Mouse (Mus musculus): ENCODE measurements around the gene Ercc5. TPM values are rescaled to one million over a fixed set of nuclear protein-coding genes. Genes with fewer than 3 reads are reported as not detected.

Ercc5 gene
- polyA plus RNA-seq, 1 experiment from 2014 or later = 38.8 TPM

DNA sequence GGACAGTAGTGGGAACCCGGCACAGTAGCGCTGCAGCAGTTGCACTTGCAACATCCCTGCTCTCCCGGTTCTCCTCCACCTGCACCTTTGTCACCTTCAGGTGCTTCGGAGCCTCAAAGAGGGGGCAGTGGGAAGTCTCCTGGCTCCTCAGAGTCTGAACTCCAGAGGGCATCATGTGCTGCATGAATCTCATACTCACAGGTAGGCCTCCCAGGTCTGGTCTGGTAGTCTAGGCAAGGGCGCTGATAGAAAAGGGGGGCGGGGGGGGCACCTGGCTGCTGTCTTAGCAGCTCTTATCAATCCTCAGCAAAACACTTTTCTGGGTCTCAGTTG, 27.5 kb upstream of the Ercc5 start:
- peaks cover 8% of the 10 kb centered on the region for H3K36me3 ChIP-seq (ENCODE audit: control insufficient read depth, insufficient read depth, low read length)
- peak overlapping the region; percentile 63 for H3K4me3 ChIP-seq (replicated peaks; ENCODE audit: low read depth, low read length)
- WGBS = 2% methylated on average over 6 of the region's 6 CpGs
- H3K4me1 ChIP-seq (ENCODE audit: control insufficient read depth, insufficient read depth, low read length) = peaks cover 17% of the 10 kb centered on the region
- peak overlapping the region; percentile 89 for H3K9ac ChIP-seq (replicated peaks; ENCODE audit: low read length)
- peak overlapping the region; percentile 76 for H3K4me2 ChIP-seq (ENCODE audit: low read length)
- H3K27ac ChIP-seq (replicated peaks; ENCODE audit: low read depth, low read length) = peak overlapping the region; percentile 97
- H3K9me3 ChIP-seq (ENCODE audit: control insufficient read depth, low read length) = no peaks in the 10 kb centered on the region
- H3K27me3 ChIP-seq (ENCODE audit: control insufficient read depth, insufficient read depth, low read length) = no peaks in the 10 kb centered on the region
- DNase-seq = no peak
- ATAC-seq (ENCODE audit: low FRiP score, low TSS enrichment) = peak; percentile 43

DNA sequence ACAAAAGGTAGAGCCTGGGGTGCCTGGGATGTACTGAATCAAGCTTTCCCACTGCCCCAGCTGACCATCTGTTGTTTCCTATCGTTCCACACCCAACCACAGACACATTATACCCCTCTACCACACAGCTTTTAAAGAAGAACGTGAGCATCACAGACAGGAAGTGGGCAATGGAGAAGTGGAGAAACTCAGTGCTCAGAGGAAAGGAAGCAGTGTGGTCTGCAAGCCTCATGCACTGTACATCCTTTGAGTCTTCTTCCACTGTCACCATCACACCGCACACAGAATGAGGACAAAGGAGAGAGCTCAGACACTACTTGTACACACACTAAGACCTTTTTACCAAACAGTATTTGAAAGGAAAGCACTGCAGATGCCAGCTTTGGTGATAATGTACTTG, 25.3 kb upstream of the Ercc5 start:
- 87% methylated on average over 3 of the region's 3 CpGs for WGBS
- ATAC-seq (ENCODE audit: low FRiP score, low TSS enrichment) (no peak), DNase-seq (no peak)
- peaks cover 12% of the 10 kb centered on the region for H3K36me3 ChIP-seq (ENCODE audit: control insufficient read depth, insufficient read depth, low read length)
- H3K4me3 ChIP-seq (replicated peaks; ENCODE audit: low read depth, low read length) = no peak overlapping the region
- no peaks in the 10 kb centered on the region for H3K27me3 ChIP-seq (ENCODE audit: control insufficient read depth, insufficient read depth, low read length)
- no peak overlapping the region for H3K27ac ChIP-seq (replicated peaks; ENCODE audit: low read depth, low read length)
- H3K4me2 ChIP-seq (ENCODE audit: low read length) = no peak overlapping the region
- no peak overlapping the region for H3K9ac ChIP-seq (replicated peaks; ENCODE audit: low read length)
- H3K4me1 ChIP-seq (ENCODE audit: control insufficient read depth, insufficient read depth, low read length) = peaks cover 17% of the 10 kb centered on the region
- H3K9me3 ChIP-seq (ENCODE audit: control insufficient read depth, low read length) = no peaks in the 10 kb centered on the region

DNA sequence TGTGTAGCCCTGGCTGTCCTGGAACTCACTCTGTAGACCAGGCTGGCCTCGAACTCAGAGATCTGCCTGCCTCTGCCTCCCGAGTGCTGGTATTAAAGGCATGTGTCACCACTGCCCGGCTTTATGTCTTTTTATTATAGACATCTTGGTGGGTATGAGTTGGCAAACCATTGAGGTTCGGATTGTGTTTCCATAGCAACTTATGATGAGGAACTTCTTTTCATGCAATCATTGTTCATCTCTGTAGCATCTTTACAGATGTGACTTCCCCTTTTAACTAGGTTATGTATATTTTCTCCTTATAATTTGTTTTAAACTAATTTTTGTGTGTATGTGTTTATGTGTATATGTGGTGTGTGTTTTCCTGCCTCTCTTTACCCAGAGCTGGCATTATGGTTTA, 22.0 kb upstream of the Ercc5 start:
- ATAC-seq (ENCODE audit: low FRiP score, low TSS enrichment) = no peak
- Histone ChIP-seq H3K9ac (replicated peaks; ENCODE audit: low read length) (no peak overlapping the region), H3K4me3 (replicated peaks; ENCODE audit: low read depth, low read length) (no peak overlapping the region), H3K36me3 (ENCODE audit: control insufficient read depth, insufficient read depth, low read length) (peaks cover 35% of the 10 kb centered on the region), H3K9me3 (ENCODE audit: control insufficient read depth, low read length) (no peaks in the 10 kb centered on the region), H3K4me2 (ENCODE audit: low read length) (no peak overlapping the region), H3K27me3 (ENCODE audit: control insufficient read depth, insufficient read depth, low read length) (no peaks in the 10 kb centered on the region), H3K27ac (replicated peaks; ENCODE audit: low read depth, low read length) (no peak overlapping the region), H3K4me1 (ENCODE audit: control insufficient read depth, insufficient read depth, low read length) (peaks cover 12% of the 10 kb centered on the region)
- DNase-seq = no peak
- WGBS = 92% methylated on average over 4 of the region's 4 CpGs

DNA sequence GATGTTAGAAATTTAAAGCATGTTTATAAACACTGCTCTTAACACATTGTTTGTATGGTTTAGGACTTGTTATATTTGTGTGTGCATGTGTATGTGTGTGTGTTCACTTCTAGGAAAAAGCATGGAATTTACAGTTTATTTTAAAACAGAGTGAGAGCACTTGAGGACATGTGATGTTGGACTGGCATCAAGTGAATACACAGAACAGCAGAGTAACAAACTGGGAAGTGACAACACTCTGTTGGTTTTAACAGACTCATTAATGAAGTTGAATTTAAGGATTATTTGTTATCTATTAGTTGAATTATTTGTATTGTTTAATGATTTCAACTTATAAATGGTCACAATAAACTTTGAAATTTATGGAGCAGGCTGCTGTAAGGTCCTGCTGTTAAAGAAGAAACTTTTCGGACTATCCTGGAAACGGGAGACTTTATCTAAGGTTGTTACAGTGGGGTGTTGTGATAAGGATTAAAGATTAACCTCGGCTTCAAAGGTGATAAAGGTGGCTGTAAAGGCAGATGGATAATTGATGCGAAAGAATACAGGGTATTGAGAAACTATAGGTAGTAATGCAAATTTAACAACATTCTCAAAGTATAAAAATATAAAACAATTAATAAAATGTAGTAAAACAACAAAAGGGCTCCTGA, 17.5 kb upstream of the Ercc5 start:
- no peak for DNase-seq
- WGBS = 91% methylated on average over 4 of the region's 4 CpGs
- H3K36me3 ChIP-seq (ENCODE audit: control insufficient read depth, insufficient read depth, low read length) = peaks cover 57% of the 10 kb centered on the region

DNA sequence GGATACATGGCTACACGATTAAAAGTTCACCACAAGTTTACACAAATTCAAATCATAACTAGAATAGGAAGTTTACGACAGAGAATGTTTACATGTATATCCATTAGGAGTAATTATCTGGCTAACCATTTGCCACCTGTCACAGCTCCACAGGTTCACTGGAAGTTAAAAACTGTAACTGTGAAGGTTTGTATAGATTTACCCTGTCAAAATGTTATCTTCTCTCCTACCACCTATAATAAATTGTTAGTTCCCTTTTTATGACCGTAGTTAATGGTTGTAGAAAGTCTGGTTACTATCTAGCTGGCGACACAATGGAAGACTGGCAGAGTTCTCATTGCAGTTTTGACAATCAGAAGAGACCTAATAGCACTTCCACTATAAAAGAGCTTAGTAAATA, 7.3 kb upstream of the Ercc5 start:
- DNase-seq = no peak
- H3K36me3 ChIP-seq (ENCODE audit: control insufficient read depth, insufficient read depth, low read length) = peaks cover 62% of the 10 kb centered on the region
- ATAC-seq (ENCODE audit: low FRiP score, low TSS enrichment) = no peak
- no peaks in the 10 kb centered on the region for H3K27me3 ChIP-seq (ENCODE audit: control insufficient read depth, insufficient read depth, low read length)
- H3K9me3 ChIP-seq (ENCODE audit: control insufficient read depth, low read length) = no peaks in the 10 kb centered on the region
- H3K4me2 ChIP-seq (ENCODE audit: low read length) = no peak overlapping the region
- H3K4me3 ChIP-seq (replicated peaks; ENCODE audit: low read depth, low read length) = no peak overlapping the region
- H3K27ac ChIP-seq (replicated peaks; ENCODE audit: low read depth, low read length) = no peak overlapping the region
- H3K4me1 ChIP-seq (ENCODE audit: control insufficient read depth, insufficient read depth, low read length) = no peaks in the 10 kb centered on the region
- H3K9ac ChIP-seq (replicated peaks; ENCODE audit: low read length) = no peak overlapping the region
- WGBS = 94% methylated on average over 4 of the region's 4 CpGs

More for the DNA sequence above, 17.5 kb upstream of the Ercc5 start:
- Histone ChIP-seq H3K9me3 (ENCODE audit: control insufficient read depth, low read length) (no peaks in the 10 kb centered on the region), H3K27me3 (ENCODE audit: control insufficient read depth, insufficient read depth, low read length) (no peaks in the 10 kb centered on the region), H3K4me2 (ENCODE audit: low read length) (no peak overlapping the region), H3K4me1 (ENCODE audit: control insufficient read depth, insufficient read depth, low read length) (no peaks in the 10 kb centered on the region), H3K27ac (replicated peaks; ENCODE audit: low read depth, low read length) (no peak overlapping the region), H3K9ac (replicated peaks; ENCODE audit: low read length) (no peak overlapping the region), H3K4me3 (replicated peaks; ENCODE audit: low read depth, low read length) (no peak overlapping the region)
- ATAC-seq (ENCODE audit: low FRiP score, low TSS enrichment) = no peak

DNA sequence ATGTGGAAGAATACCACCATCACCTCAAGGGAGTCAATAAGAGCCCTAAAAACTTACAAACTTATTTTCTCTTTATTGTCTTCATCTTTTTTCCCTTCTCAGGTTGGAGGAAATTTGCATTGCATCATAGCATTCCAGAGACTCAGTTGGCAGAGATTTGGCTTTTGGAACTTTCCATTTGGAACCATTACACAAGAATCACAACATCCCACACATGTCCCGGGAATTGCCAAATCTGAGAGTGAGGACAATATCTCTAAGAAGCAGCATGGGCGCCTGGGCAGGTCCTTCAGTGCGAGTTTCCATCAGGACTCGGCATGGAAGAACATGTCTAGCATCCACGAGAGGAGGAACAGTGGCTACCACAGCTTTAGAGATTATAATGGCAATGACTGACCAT, 4.8 kb upstream of the Ercc5 start:
- DNase-seq (no peak), ATAC-seq (ENCODE audit: low FRiP score, low TSS enrichment) (no peak)
- H3K4me2 ChIP-seq (ENCODE audit: low read length) = no peak overlapping the region
- no peaks in the 10 kb centered on the region for H3K27me3 ChIP-seq (ENCODE audit: control insufficient read depth, insufficient read depth, low read length)
- WGBS = 92% methylated on average over 5 of the region's 5 CpGs
- H3K27ac ChIP-seq (replicated peaks; ENCODE audit: low read depth, low read length) = no peak overlapping the region
- no peak overlapping the region for H3K4me3 ChIP-seq (replicated peaks; ENCODE audit: low read depth, low read length)
- peaks cover 52% of the 10 kb centered on the region for H3K36me3 ChIP-seq (ENCODE audit: control insufficient read depth, insufficient read depth, low read length)
- no peak overlapping the region for H3K9ac ChIP-seq (replicated peaks; ENCODE audit: low read length)
- H3K9me3 ChIP-seq (ENCODE audit: control insufficient read depth, low read length) = no peaks in the 10 kb centered on the region
- peaks cover 5% of the 10 kb centered on the region; the same call in 1 of the 2 replicates for H3K4me1 ChIP-seq (ENCODE audit: control insufficient read depth, insufficient read depth, low read length)

DNA sequence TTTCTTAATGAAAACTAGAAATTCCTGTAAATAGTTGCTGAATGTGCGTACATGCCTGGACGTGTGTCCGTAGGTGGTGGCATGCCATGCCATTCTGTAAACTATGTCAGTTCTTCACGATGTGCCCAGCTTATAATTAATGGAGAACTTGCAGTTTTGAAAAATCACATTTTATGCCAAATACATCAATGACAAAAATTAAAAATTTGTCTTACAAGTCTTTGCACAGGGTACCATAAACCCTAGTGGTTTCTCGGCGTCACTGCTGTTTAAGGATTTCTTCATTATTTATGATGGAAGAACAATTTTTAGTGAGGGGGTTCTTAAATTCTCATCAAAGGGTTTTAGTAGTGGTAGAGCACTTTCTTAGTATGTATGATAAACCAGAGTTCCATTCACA, 1.2 kb downstream of the Ercc5 start:
- ATAC-seq (ENCODE audit: low FRiP score, low TSS enrichment) (no peak), DNase-seq (peak; percentile 53)
- Histone ChIP-seq H3K9me3 (ENCODE audit: control insufficient read depth, low read length) (no peaks in the 10 kb centered on the region), H3K27me3 (ENCODE audit: control insufficient read depth, insufficient read depth, low read length) (no peaks in the 10 kb centered on the region), H3K4me1 (ENCODE audit: control insufficient read depth, insufficient read depth, low read length) (peaks cover 12% of the 10 kb centered on the region), H3K27ac (replicated peaks; ENCODE audit: low read depth, low read length) (no peak overlapping the region), H3K36me3 (ENCODE audit: control insufficient read depth, insufficient read depth, low read length) (peaks cover 1% of the 10 kb centered on the region), H3K4me2 (ENCODE audit: low read length) (peak overlapping the region; percentile 58), H3K4me3 (replicated peaks; ENCODE audit: low read depth, low read length) (peak overlapping the region; percentile 73), H3K9ac (replicated peaks; ENCODE audit: low read length) (peak overlapping the region; percentile 97; the same call in 1 of the 2 replicates)
- 34% methylated on average over 6 of the region's 6 CpGs for WGBS

DNA sequence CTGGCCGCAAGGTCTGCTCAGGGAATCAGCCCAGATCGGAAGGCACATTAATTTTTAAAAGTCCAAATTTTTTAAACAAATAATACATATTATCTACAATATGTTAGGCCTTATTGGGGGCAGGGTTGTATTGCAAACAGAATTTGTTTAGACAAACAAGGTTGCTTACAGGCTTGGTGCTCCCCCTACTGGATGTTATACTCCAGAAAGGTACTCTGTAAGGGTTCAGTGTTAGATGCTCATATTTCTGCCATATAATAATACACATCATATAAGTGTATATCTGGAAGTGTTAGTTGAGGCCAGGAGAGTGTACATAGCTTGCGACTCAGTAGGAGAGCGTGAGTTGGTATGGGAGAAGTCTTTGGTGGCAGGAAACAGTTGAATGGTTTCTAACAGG, 7.7 kb downstream of the Ercc5 start:
- peak; percentile 41 for DNase-seq
- WGBS = 99% methylated on average over 4 of the region's 4 CpGs
- Histone ChIP-seq H3K36me3 (ENCODE audit: control insufficient read depth, insufficient read depth, low read length) (peaks cover 29% of the 10 kb centered on the region), H3K9ac (replicated peaks; ENCODE audit: low read length) (no peak overlapping the region), H3K27ac (replicated peaks; ENCODE audit: low read depth, low read length) (no peak overlapping the region), H3K4me3 (replicated peaks; ENCODE audit: low read depth, low read length) (no peak overlapping the region), H3K4me2 (ENCODE audit: low read length) (no peak overlapping the region), H3K4me1 (ENCODE audit: control insufficient read depth, insufficient read depth, low read length) (no peaks in the 10 kb centered on the region), H3K27me3 (ENCODE audit: control insufficient read depth, insufficient read depth, low read length) (no peaks in the 10 kb centered on the region), H3K9me3 (ENCODE audit: control insufficient read depth, low read length) (no peaks in the 10 kb centered on the region)
- ATAC-seq (ENCODE audit: low FRiP score, low TSS enrichment) = no peak

DNA sequence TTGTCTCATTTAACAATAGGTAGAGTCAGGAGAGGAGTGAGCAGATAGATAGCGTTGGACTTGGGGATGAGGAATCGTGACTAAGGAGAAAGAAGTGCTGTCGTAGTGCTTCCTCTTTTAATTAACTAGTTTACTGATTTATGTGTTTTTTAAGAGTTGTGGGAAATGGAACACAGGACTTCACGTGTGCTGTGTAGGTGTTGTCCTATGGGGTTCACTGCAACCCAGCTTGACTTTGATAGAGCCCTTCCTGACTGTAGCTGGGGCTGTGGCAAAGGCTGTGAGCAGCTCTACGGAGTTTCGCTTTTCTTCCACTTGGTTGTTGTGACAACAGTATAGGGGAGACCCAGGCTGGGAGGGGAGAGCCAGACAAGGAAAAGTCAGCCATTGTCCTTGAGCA, 10.8 kb downstream of the Ercc5 start:
- ATAC-seq (ENCODE audit: low FRiP score, low TSS enrichment) = no peak
- H3K36me3 ChIP-seq (ENCODE audit: control insufficient read depth, insufficient read depth, low read length) = peaks cover 52% of the 10 kb centered on the region
- H3K27ac ChIP-seq (replicated peaks; ENCODE audit: low read depth, low read length) = no peak overlapping the region
- no peaks in the 10 kb centered on the region for H3K27me3 ChIP-seq (ENCODE audit: control insufficient read depth, insufficient read depth, low read length)
- WGBS = 95% methylated on average over 6 of the region's 6 CpGs
- no peaks in the 10 kb centered on the region for H3K9me3 ChIP-seq (ENCODE audit: control insufficient read depth, low read length)
- no peak overlapping the region for H3K9ac ChIP-seq (replicated peaks; ENCODE audit: low read length)
- no peak overlapping the region for H3K4me2 ChIP-seq (ENCODE audit: low read length)
- no peak overlapping the region for H3K4me3 ChIP-seq (replicated peaks; ENCODE audit: low read depth, low read length)
- H3K4me1 ChIP-seq (ENCODE audit: control insufficient read depth, insufficient read depth, low read length) = no peaks in the 10 kb centered on the region
- DNase-seq = no peak

Measured in midbrain, embryonic 14.5 days (tissue).